Mouse (Mus musculus) liver, embryonic 15.5 days (tissue): ENCODE data around the gene Myo1b. TPM values are rescaled to one million over a fixed set of nuclear protein-coding genes. Genes with fewer than 3 reads are reported as not detected.

Source experiments
- ATAC-seq: fragments of 200-750 bp; cut with Nextera tagmentation; 2 replicates; pipeline ENCODE4 v1.8.0; 2017; ENCODE audit warnings: moderate number of reproducible peaks, mild to moderate bottlenecking, moderate library complexity; ENCODE audit not compliant: insufficient read depth
- H3K27ac ChIP-seq: fragments of 300-500 bp; sonication (generic); replicated peaks from 2 replicates; pipeline ENCODE4 v1.5.1; 2015; ENCODE audit warnings: mild to moderate bottlenecking, inconsistent platforms
- H3K27me3 ChIP-seq: fragments of 300-500 bp; sonication (generic); 2 replicates; pipeline ENCODE4 v1.6.1; 2015; ENCODE audit warnings: mild to moderate bottlenecking, inconsistent platforms
- H3K36me3 ChIP-seq: fragments of 300-500 bp; sonication (generic); replicated peaks from 2 replicates; pipeline ENCODE4 v1.6.1; 2015; ENCODE audit warnings: moderate library complexity, mild to moderate bottlenecking, inconsistent platforms
- H3K4me1 ChIP-seq: fragments of 300-500 bp; sonication (generic); replicated peaks from 2 replicates; pipeline ENCODE4 v1.6.1; 2015; ENCODE audit warnings: inconsistent platforms
- H3K4me2 ChIP-seq: fragments of 300-500 bp; sonication (generic); 2 replicates; pipeline ENCODE4 v1.6.1; 2015; ENCODE audit warnings: moderate library complexity, mild to moderate bottlenecking, inconsistent platforms
- H3K4me3 ChIP-seq: fragments of 300-500 bp; sonication (generic); replicated peaks from 2 replicates; pipeline ENCODE4 v1.5.1; 2015; ENCODE audit warnings: mild to moderate bottlenecking, inconsistent platforms
- H3K9ac ChIP-seq: fragments of 300-500 bp; sonication (generic); 2 replicates; pipeline ENCODE4 v1.6.1; 2015; ENCODE audit warnings: moderate library complexity, mild to moderate bottlenecking, inconsistent platforms
- H3K9me3 ChIP-seq: fragments of 300-500 bp; sonication (generic); replicated peaks from 2 replicates; pipeline ENCODE4 v1.6.1; 2016; ENCODE audit warnings: inconsistent platforms
- WGBS: fragments of 180-500 bp; shearing (Covaris S2); methylation state at CpG from one replicate; pipeline ENCODE4 v1.1.7; 2015; ENCODE audit warnings: mixed read lengths; ENCODE audit not compliant: insufficient replicate concordance; 5-methylcytosine and 5-hydroxymethylcytosine counted together
- polyA plus RNA-seq: library from polyadenylated mRNA; unstranded; fragments of >200 nt; fragmentation: Nextera tagmentation; extraction: Ambion mirVana; gene quantifications from 2 replicates; pipeline ENCODE4 v1.2.1, GENCODE M21; 2015

Gene Myo1b
- 8.1 and 8.2 TPM in 2 replicates for polyA plus RNA-seq

GRCm38 (mm10) chr1:51915576-51916156, at the start of gene Myo1b:
Myo1b (minus strand) TSS chr1:51916071.
- peak; percentile 75 for ATAC-seq
- Histone ChIP-seq H3K27me3 (peaks cover 28% of the 10 kb centered on the region), H3K9ac (peak within 1 kb of the TSS; percentile 56), H3K36me3 (no peaks in the 10 kb centered on the region), H3K9me3 (no peaks in the 10 kb centered on the region), H3K4me1 (0 out of 2 replicates have a peak, but pooled peaks cover 8% of the 10 kb centered on the region), H3K27ac (peak within 1 kb of the TSS; percentile 33; the same call in 1 of the 2 replicates), H3K4me2 (peak within 1 kb of the TSS; percentile 59), H3K4me3 (peak within 1 kb of the TSS; percentile 61)
- under 1% methylated on average over 79 of the region's 79 CpGs for WGBS

DNA sequence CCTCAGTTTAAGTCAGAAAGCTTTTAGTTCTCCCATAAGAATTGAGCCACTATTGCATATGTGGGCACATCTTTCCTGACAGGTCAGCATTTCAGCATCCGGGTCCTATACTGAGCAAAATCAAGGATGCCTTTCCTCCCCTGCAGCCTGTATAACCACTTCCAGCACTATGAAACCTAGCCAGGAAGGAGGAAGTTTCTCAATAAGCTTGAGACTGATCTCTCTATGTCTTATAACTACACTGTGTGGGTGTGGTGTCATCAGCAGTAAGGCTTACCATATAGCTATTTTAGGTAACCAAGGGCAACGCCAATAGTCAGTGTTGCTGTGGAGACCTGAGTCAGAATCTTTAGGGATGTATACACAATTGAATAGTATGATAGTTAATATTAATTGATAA, 48.8 kb upstream of the Myo1b start:
- no peaks in the 10 kb centered on the region for H3K27me3 ChIP-seq
- H3K9ac ChIP-seq, result no peak overlapping the region
- no peak overlapping the region for H3K4me3 ChIP-seq
- no peak overlapping the region for H3K4me2 ChIP-seq
- no peak for ATAC-seq
- no peaks in the 10 kb centered on the region for H3K9me3 ChIP-seq
- WGBS, result 58% methylated on average over 2 of the region's 2 CpGs
- no peaks in the 10 kb centered on the region for H3K36me3 ChIP-seq
- H3K4me1 ChIP-seq, result no peaks in the 10 kb centered on the region
- H3K27ac ChIP-seq, result no peak overlapping the region

DNA sequence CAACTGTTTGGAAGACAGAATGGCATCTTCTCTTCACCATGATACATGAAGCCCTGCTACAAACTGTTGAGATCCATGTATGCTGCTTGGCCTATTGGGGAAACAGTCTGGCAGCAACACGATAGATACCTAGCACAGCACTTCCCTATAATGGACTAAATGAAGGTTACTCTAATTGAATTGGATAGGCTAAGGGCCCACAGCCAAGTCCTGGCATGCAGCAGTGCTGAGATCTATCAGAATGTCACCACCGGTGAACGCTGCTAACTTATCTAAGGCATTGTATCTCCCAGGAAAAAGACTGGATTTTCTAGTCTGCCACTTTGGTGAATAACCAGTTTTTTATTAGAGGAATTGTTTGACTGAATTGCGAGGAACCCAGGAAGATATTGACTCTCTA, 31.2 kb upstream of the Myo1b start:
- WGBS, result 69% methylated on average over 4 of the region's 4 CpGs

GRCm38 (mm10) chr1:51944755-51945154, 28.9 kb upstream of the Myo1b start:
- ATAC-seq, result no peak
- Histone ChIP-seq H3K4me2 (no peak overlapping the region), H3K27me3 (no peaks in the 10 kb centered on the region), H3K36me3 (no peaks in the 10 kb centered on the region), H3K9ac (no peak overlapping the region), H3K4me1 (no peaks in the 10 kb centered on the region), H3K4me3 (no peak overlapping the region), H3K27ac (no peak overlapping the region), H3K9me3 (no peaks in the 10 kb centered on the region)
- WGBS, result 41% methylated on average over 5 of the region's 5 CpGs

More for the DNA sequence above, 31.2 kb upstream of the Myo1b start:
- no peak overlapping the region for H3K27ac ChIP-seq
- H3K9ac ChIP-seq, result no peak overlapping the region
- H3K27me3 ChIP-seq, result no peaks in the 10 kb centered on the region
- no peak overlapping the region for H3K4me3 ChIP-seq
- no peaks in the 10 kb centered on the region for H3K4me1 ChIP-seq
- no peak for ATAC-seq
- H3K9me3 ChIP-seq, result no peaks in the 10 kb centered on the region
- no peak overlapping the region for H3K4me2 ChIP-seq
- H3K36me3 ChIP-seq, result no peaks in the 10 kb centered on the region

DNA sequence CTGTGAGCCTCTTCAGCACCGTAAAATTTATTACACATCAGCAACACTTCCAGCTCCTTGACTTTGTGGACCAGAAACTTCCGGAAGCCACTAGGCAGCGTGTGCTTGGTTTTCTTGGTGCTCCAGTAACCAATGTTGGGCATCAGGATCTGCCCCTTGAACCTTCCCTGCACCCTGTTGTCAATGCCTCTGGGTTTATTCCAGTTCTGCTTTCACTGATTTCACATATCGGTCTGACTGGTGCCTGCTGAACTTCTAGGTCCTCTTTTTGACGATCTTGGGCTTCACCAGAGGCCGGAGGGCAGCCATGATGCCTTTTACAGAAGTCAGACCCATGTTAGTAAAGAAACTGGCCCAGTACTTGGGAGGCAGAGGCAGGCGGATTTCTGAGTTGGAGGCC, 22.5 kb upstream of the Myo1b start:
- Histone ChIP-seq H3K9me3 (no peaks in the 10 kb centered on the region), H3K27me3 (no peaks in the 10 kb centered on the region), H3K9ac (no peak overlapping the region), H3K36me3 (no peaks in the 10 kb centered on the region), H3K4me1 (peaks cover 8% of the 10 kb centered on the region), H3K4me2 (no peak overlapping the region), H3K27ac (no peak overlapping the region), H3K4me3 (no peak overlapping the region)
- 65% methylated on average over 7 of the region's 7 CpGs for WGBS
- no peak for ATAC-seq

- peaks cover 8% of the 10 kb centered on the region for H3K4me1 ChIP-seq
- no peak for ATAC-seq
- 34% methylated on average over 2 of the region's 2 CpGs for WGBS
- no peak overlapping the region for H3K4me3 ChIP-seq
- H3K4me2 ChIP-seq, result no peak overlapping the region
- no peak overlapping the region for H3K27ac ChIP-seq
- no peaks in the 10 kb centered on the region for H3K9me3 ChIP-seq
- no peaks in the 10 kb centered on the region for H3K27me3 ChIP-seq
- H3K36me3 ChIP-seq, result no peaks in the 10 kb centered on the region
- H3K9ac ChIP-seq, result no peak overlapping the region
Observed at GRCm38 (mm10) chr1:51935006-51935405, 19.1 kb upstream of the Myo1b start.

- Histone ChIP-seq H3K4me3 (no peak overlapping the region), H3K4me2 (no peak overlapping the region), H3K36me3 (no peaks in the 10 kb centered on the region), H3K4me1 (peaks cover 8% of the 10 kb centered on the region), H3K9ac (no peak overlapping the region), H3K9me3 (no peaks in the 10 kb centered on the region), H3K27me3 (no peaks in the 10 kb centered on the region), H3K27ac (no peak overlapping the region)
- 17% methylated on average over 11 of the region's 11 CpGs for WGBS
- peak; percentile 37; the same call in 1 of the 2 replicates for ATAC-seq
Observed at GRCm38 (mm10) chr1:51934176-51934924, 18.5 kb upstream of the Myo1b start.

DNA sequence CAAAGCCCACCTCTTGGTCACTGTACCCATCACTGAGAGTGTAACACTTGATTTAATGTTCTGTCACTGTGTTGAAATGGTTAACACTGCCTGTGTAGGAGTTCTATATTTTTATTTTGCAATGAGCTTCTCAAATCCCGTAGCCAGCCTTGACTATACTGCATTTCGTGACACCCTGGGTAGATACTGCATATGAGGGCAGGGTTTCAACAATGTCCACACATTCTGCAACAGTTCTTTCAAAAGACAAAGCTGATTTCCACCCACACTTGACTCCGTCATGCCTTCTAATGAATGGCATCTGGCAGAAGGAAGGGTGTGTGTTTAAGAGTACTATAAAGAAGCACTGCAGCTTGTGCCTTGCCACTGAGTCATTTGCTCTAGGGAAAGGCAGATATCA, 17.0 kb upstream of the Myo1b start:
- Histone ChIP-seq H3K27ac (no peak overlapping the region), H3K27me3 (no peaks in the 10 kb centered on the region), H3K4me2 (no peak overlapping the region), H3K36me3 (no peaks in the 10 kb centered on the region), H3K9me3 (no peaks in the 10 kb centered on the region), H3K4me3 (no peak overlapping the region), H3K4me1 (peaks cover 8% of the 10 kb centered on the region), H3K9ac (no peak overlapping the region)
- 49% methylated on average over 3 of the region's 3 CpGs for WGBS
- ATAC-seq, result no peak

DNA sequence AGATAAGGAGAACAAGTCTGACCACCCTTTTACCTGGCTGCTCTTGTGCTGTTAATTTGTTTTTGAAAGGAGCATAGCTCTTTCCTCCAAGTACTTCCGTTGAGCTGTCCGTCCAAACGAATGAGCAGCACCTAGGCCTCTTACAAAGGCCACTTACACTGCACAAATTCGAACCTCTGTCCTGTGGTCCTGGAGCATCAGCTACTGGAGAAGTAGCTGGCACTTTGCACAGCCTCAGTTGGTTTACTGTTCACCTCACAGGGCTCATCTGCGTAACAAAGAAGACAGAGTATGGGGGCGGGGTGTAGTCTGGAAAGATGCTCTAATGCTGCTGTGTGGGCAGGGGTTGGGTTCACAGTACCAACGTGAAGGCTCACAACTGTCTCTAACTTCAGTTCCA, 15.7 kb upstream of the Myo1b start:
- no peak overlapping the region for H3K9ac ChIP-seq
- no peaks in the 10 kb centered on the region for H3K9me3 ChIP-seq
- ATAC-seq, result no peak
- no peak overlapping the region for H3K27ac ChIP-seq
- 49% methylated on average over 7 of the region's 7 CpGs for WGBS
- H3K36me3 ChIP-seq, result no peaks in the 10 kb centered on the region
- H3K4me3 ChIP-seq, result no peak overlapping the region
- H3K4me1 ChIP-seq, result peaks cover 8% of the 10 kb centered on the region
- no peak overlapping the region for H3K4me2 ChIP-seq
- H3K27me3 ChIP-seq, result no peaks in the 10 kb centered on the region

DNA sequence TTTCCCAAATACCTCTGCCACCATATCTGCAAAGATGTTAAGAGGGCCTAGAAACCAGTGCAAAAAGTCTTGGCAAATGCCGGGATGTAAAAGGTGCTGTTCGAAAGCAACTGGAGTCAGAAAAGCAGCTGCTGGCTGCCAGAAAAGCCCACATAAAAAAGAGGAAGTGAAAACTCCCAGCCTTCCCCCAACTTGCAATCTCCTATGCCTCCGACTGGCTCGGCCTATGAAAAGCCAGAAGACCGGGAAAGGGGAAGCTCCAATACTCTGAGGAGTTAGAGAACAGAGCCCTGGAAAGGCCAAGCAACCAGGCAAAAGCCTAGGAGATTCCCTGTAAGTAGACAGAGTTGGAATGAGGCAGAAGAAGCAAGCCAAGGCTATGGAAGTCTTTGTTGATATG, 14.7 kb upstream of the Myo1b start:
- WGBS, result 8% methylated on average over 5 of the region's 5 CpGs
- no peaks in the 10 kb centered on the region for H3K36me3 ChIP-seq

DNA sequence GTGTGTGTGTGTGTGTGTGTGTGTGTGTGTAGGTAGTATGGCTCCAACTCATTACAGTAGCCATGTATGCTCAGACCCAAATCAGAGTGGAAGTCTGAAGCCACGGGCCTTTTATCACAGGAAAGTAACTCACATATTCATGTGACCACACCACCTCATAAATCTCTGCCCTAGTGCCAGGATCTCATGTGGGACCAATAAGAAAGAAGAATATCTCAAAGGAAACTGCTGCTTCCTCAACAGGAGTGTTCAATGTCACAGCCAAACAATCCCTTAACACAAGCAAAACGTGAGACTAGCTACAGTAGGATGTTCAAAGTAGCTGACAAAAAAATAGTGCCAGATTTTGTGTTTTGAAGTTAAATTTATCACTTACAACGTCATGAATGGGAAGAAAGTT, 13.7 kb upstream of the Myo1b start:
- H3K36me3 ChIP-seq, result no peaks in the 10 kb centered on the region
- 17% methylated on average over 3 of the region's 3 CpGs for WGBS
- no peaks in the 10 kb centered on the region for H3K9me3 ChIP-seq
- no peaks in the 10 kb centered on the region for H3K27me3 ChIP-seq
- H3K27ac ChIP-seq, result no peak overlapping the region
- no peak overlapping the region for H3K9ac ChIP-seq
- H3K4me2 ChIP-seq, result no peak overlapping the region
- no peak overlapping the region for H3K4me3 ChIP-seq
- H3K4me1 ChIP-seq, result peaks cover 6% of the 10 kb centered on the region
- no peak for ATAC-seq

More for the DNA sequence above, 14.7 kb upstream of the Myo1b start:
- Histone ChIP-seq H3K27ac (no peak overlapping the region), H3K4me1 (peaks cover 8% of the 10 kb centered on the region), H3K27me3 (no peaks in the 10 kb centered on the region), H3K9ac (no peak overlapping the region), H3K4me3 (no peak overlapping the region), H3K4me2 (no peak overlapping the region), H3K9me3 (no peaks in the 10 kb centered on the region)
- no peak for ATAC-seq
